Mouse (Mus musculus) liver, adult 2 months (tissue): ENCODE results near the gene Metrn.

ENCODE experiments used
- CTCF ChIP-seq: fragments of 200-500 bp; IDR thresholded peaks from 2 replicates; pipeline ENCODE4 v1.5.1; 2011; ENCODE audit warnings: low read depth, low read length, control low read depth
- POLR2A ChIP-seq: fragments of 200-500 bp; IDR thresholded peaks from 2 replicates; pipeline ENCODE4 v1.6.1; 2011; ENCODE audit warnings: low read length, control low read depth; ENCODE audit not compliant: insufficient read depth; ENCODE audit errors: extremely low read depth

DNA sequence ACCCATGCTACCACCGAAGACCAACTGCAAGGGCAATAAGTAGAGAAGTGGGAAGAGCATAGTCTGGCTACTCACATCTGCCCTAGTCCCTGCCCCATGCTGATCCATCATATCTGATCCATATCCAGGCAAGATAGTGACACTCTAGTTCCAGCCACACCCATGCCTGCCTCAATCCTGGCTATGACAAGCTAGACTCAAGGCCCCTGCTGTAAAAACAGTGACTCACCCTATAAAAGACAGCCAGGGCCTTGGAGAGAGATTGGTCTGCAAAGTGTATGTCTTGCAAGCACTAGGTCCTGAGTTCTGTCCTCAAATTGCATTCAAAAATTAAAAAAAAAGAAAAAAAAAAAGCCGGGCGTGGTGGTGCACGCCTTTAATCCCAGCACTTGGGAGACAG is 9.6 kb upstream of the Metrn start:
- TF ChIP-seq POLR2A (no peak), CTCF (no peak)
